Mouse (Mus musculus): Measurements from ENCODE around the gene Trip10. TPM values are rescaled to one million over a fixed set of nuclear protein-coding genes. Genes with fewer than 3 reads are reported as not detected.

Gene Trip10
- polyA plus RNA-seq, 1 experiment from 2014 or later: 43.1 TPM

DNA sequence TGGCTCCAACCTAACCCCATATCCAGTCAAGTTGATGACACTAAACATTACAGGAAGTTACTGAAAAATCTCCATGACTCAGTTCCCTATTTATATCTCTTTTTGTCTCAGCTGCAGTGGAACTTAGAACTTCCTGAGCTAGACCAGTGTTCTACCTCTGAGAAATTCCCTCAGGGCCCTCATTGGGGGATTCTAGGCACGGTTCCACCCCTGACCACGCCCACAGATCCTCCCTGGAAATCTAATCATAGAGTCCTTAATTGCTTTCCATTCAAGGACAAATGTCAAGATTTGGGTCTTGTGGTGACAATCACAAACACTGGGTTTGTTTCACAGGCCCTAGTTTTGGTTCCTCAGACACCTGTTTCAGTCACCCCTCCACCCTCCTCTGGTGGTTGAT is 35.8 kb downstream of the Trip10 start:
- no peaks in the 10 kb centered on the region for H3K27me3 ChIP-seq (replicated peaks)
- H3K36me3 ChIP-seq: no peaks in the 10 kb centered on the region
- H3K4me2 ChIP-seq: no peak overlapping the region
- no peak overlapping the region for H3K4me3 ChIP-seq (replicated peaks)
- WGBS: 62% methylated on average over 2 of the region's 2 CpGs
- ATAC-seq (ENCODE audit: insufficient read depth, low FRiP score, low read depth): no peak
- no peak overlapping the region for H3K27ac ChIP-seq
- H3K9me3 ChIP-seq: no peaks in the 10 kb centered on the region
- H3K4me1 ChIP-seq: no peaks in the 10 kb centered on the region
- H3K9ac ChIP-seq: no peak overlapping the region

DNA sequence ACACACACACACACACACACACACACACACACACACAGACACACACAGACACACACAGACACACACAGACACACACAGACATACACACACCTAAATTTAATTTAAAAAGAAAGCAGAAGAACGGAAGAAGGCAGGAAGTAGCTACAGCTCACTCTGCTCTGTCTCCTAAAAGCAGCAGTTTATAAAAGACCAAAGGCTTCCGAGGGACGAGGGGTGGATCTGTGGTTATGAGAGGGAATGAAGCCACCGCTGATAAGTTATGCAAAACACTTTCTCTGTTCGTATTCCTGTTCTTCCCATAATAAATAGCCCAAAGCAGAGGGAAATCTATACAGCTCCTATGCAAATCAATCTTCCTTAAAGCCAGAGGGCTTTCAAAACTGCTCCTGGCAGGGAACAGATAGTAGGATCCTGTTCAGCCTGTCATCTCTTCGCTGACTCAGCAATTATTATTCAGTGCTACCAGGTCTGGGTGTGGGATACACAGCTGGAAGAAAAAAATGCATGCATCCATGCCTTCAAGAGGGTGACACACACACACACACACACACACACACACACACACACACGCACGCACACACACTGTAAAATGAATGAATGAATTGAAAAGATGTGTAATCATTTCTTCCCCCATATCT is 37.6 kb downstream of the Trip10 start:
- Histone ChIP-seq H3K9ac (no peak overlapping the region), H3K27ac (no peak overlapping the region), H3K27me3 (replicated peaks) (no peaks in the 10 kb centered on the region), H3K9me3 (no peaks in the 10 kb centered on the region), H3K4me3 (replicated peaks) (no peak overlapping the region), H3K36me3 (no peaks in the 10 kb centered on the region), H3K4me1 (no peaks in the 10 kb centered on the region), H3K4me2 (no peak overlapping the region)
- WGBS: 59% methylated on average over 8 of the region's 8 CpGs
- ATAC-seq (ENCODE audit: insufficient read depth, low FRiP score, low read depth): no peak

GRCm38 (mm10) chr17:57289252-57289651 is 40.0 kb downstream of the Trip10 start:
- no peaks in the 10 kb centered on the region for H3K9me3 ChIP-seq
- no peak overlapping the region for H3K9ac ChIP-seq
- no peak overlapping the region for H3K4me2 ChIP-seq
- H3K27me3 ChIP-seq (replicated peaks): no peaks in the 10 kb centered on the region
- no peak for ATAC-seq (ENCODE audit: insufficient read depth, low FRiP score, low read depth)
- WGBS: 78% methylated on average over 5 of the region's 5 CpGs
- H3K36me3 ChIP-seq: no peaks in the 10 kb centered on the region
- H3K27ac ChIP-seq: no peak overlapping the region
- no peak overlapping the region for H3K4me3 ChIP-seq (replicated peaks)
- H3K4me1 ChIP-seq: no peaks in the 10 kb centered on the region

GRCm38 (mm10) chr17:57290001-57290670 is 40.9 kb downstream of the Trip10 start:
- no peaks in the 10 kb centered on the region for H3K36me3 ChIP-seq
- no peak for ATAC-seq (ENCODE audit: insufficient read depth, low FRiP score, low read depth)
- no peak overlapping the region for H3K4me2 ChIP-seq
- WGBS: 78% methylated on average over 9 of the region's 9 CpGs
- H3K4me1 ChIP-seq: no peaks in the 10 kb centered on the region
- H3K4me3 ChIP-seq (replicated peaks): no peak overlapping the region
- H3K9ac ChIP-seq: no peak overlapping the region
- H3K9me3 ChIP-seq: no peaks in the 10 kb centered on the region
- H3K27ac ChIP-seq: no peak overlapping the region
- H3K27me3 ChIP-seq (replicated peaks): no peaks in the 10 kb centered on the region

GRCm38 (mm10) chr17:57290671-57291055 is 41.4 kb downstream of the Trip10 start:
- Histone ChIP-seq H3K4me1 (no peaks in the 10 kb centered on the region), H3K9ac (no peak overlapping the region), H3K27me3 (replicated peaks) (no peaks in the 10 kb centered on the region), H3K36me3 (no peaks in the 10 kb centered on the region), H3K4me2 (no peak overlapping the region), H3K4me3 (replicated peaks) (no peak overlapping the region), H3K27ac (no peak overlapping the region), H3K9me3 (no peaks in the 10 kb centered on the region)
- ATAC-seq (ENCODE audit: insufficient read depth, low FRiP score, low read depth): no peak
- WGBS: 76% methylated on average over 7 of the region's 7 CpGs

DNA sequence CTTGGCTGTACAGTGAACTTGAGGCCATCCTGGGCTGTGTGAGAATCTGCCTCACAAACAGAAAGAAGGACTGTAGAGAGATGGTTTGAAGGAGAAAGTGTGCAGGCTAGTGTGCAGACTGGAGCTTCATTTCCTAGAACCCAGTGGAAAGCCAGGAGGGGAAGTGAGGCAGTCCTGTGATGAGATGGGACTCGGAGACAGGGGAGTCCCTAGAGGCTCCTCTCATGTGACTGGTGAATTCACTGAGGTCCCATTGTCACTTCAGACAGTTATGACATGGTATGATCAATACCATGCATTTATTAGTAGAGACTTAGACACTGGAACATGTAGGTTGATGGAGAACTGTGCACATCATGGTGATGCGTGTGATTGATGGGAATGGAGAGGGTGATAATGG is 43.0 kb downstream of the Trip10 start:
- no peak for ATAC-seq (ENCODE audit: insufficient read depth, low FRiP score, low read depth)
- no peak overlapping the region for H3K9ac ChIP-seq
- H3K27me3 ChIP-seq (replicated peaks): no peaks in the 10 kb centered on the region
- H3K4me3 ChIP-seq (replicated peaks): no peak overlapping the region
- no peak overlapping the region for H3K4me2 ChIP-seq
- H3K9me3 ChIP-seq: no peaks in the 10 kb centered on the region
- no peaks in the 10 kb centered on the region for H3K4me1 ChIP-seq
- WGBS: 79% methylated on average over 2 of the region's 2 CpGs
- H3K36me3 ChIP-seq: no peaks in the 10 kb centered on the region
- H3K27ac ChIP-seq: no peak overlapping the region

GRCm38 (mm10) chr17:57292968-57293367 is 43.7 kb downstream of the Trip10 start:
- no peak overlapping the region for H3K9ac ChIP-seq
- no peak overlapping the region for H3K4me3 ChIP-seq (replicated peaks)
- H3K4me1 ChIP-seq: no peaks in the 10 kb centered on the region
- no peak for ATAC-seq (ENCODE audit: insufficient read depth, low FRiP score, low read depth)
- no peak overlapping the region for H3K4me2 ChIP-seq
- 87% methylated on average over 9 of the region's 9 CpGs for WGBS
- H3K9me3 ChIP-seq: no peaks in the 10 kb centered on the region
- H3K27ac ChIP-seq: no peak overlapping the region
- H3K27me3 ChIP-seq (replicated peaks): no peaks in the 10 kb centered on the region
- no peaks in the 10 kb centered on the region for H3K36me3 ChIP-seq

GRCm38 (mm10) chr17:57295935-57296334 is 46.7 kb downstream of the Trip10 start:
- WGBS: 91% methylated on average over 9 of the region's 9 CpGs
- H3K4me1 ChIP-seq: no peaks in the 10 kb centered on the region
- no peak overlapping the region for H3K4me3 ChIP-seq (replicated peaks)
- ATAC-seq (ENCODE audit: insufficient read depth, low FRiP score, low read depth): no peak
- H3K9ac ChIP-seq: no peak overlapping the region
- H3K27me3 ChIP-seq (replicated peaks): no peaks in the 10 kb centered on the region
- H3K4me2 ChIP-seq: no peak overlapping the region
- H3K9me3 ChIP-seq: no peaks in the 10 kb centered on the region
- H3K36me3 ChIP-seq: no peaks in the 10 kb centered on the region
- no peak overlapping the region for H3K27ac ChIP-seq

DNA sequence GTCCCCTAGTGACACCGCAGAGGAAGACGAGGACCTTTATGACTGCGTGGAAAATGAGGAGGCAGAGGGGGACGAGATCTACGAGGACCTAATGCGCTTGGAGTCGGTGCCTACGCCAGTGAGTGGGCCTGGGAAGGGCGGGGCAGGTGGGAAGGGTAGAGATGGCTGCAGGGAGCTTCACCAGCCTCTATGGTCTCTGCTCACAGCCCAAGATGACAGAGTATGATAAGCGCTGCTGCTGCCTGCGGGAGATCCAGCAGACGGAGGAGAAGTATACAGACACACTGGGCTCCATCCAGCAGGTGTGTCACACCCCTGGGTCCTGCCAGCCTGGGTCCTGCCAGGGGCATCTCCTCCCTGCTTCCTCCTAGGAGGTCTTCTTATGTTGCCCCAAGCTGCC is 47.8 kb downstream of the Trip10 start:
- ATAC-seq (ENCODE audit: insufficient read depth, low FRiP score, low read depth): no peak
- Histone ChIP-seq H3K36me3 (no peaks in the 10 kb centered on the region), H3K27me3 (replicated peaks) (no peaks in the 10 kb centered on the region), H3K4me2 (no peak overlapping the region), H3K4me3 (replicated peaks) (no peak overlapping the region), H3K4me1 (no peaks in the 10 kb centered on the region), H3K27ac (no peak overlapping the region), H3K9ac (no peak overlapping the region), H3K9me3 (no peaks in the 10 kb centered on the region)
- 80% methylated on average over 12 of the region's 12 CpGs for WGBS

- ATAC-seq (ENCODE audit: insufficient read depth, low FRiP score, low read depth): no peak
- 64% methylated on average over 4 of the region's 4 CpGs for WGBS
- H3K36me3 ChIP-seq: no peaks in the 10 kb centered on the region
- H3K9me3 ChIP-seq: no peaks in the 10 kb centered on the region
- no peak overlapping the region for H3K9ac ChIP-seq
- H3K4me3 ChIP-seq (replicated peaks): no peak overlapping the region
- H3K4me1 ChIP-seq: no peaks in the 10 kb centered on the region
- no peak overlapping the region for H3K4me2 ChIP-seq
- no peak overlapping the region for H3K27ac ChIP-seq
- H3K27me3 ChIP-seq (replicated peaks): no peaks in the 10 kb centered on the region
These were observed 56.3 kb downstream of the Trip10 start for GRCm38 (mm10) chr17:57305593-57305992.

GRCm38 (mm10) chr17:57307074-57307473 is 57.8 kb downstream of the Trip10 start:
- Histone ChIP-seq H3K4me2 (no peak overlapping the region), H3K9ac (no peak overlapping the region), H3K27ac (no peak overlapping the region), H3K36me3 (no peaks in the 10 kb centered on the region), H3K4me3 (replicated peaks) (no peak overlapping the region), H3K4me1 (no peaks in the 10 kb centered on the region), H3K27me3 (replicated peaks) (no peaks in the 10 kb centered on the region), H3K9me3 (no peaks in the 10 kb centered on the region)
- no peak for ATAC-seq (ENCODE audit: insufficient read depth, low FRiP score, low read depth)
- WGBS: 71% methylated on average over 6 of the region's 6 CpGs

GRCm38 (mm10) chr17:57311801-57312200 is 62.5 kb downstream of the Trip10 start:
- Histone ChIP-seq H3K9me3 (no peaks in the 10 kb centered on the region), H3K36me3 (no peaks in the 10 kb centered on the region), H3K27me3 (replicated peaks) (no peaks in the 10 kb centered on the region), H3K4me1 (no peaks in the 10 kb centered on the region), H3K9ac (no peak overlapping the region), H3K27ac (no peak overlapping the region), H3K4me3 (replicated peaks) (no peak overlapping the region), H3K4me2 (0 out of 2 replicates have a peak overlapping the region, but pooled peaks have one; percentile 19)
- ATAC-seq (ENCODE audit: insufficient read depth, low FRiP score, low read depth): no peak
- WGBS: 32% methylated on average over 13 of the region's 13 CpGs
